Comparison of ENCODE assay signal across 13 mouse cellular contexts in the genomic region with DNA sequence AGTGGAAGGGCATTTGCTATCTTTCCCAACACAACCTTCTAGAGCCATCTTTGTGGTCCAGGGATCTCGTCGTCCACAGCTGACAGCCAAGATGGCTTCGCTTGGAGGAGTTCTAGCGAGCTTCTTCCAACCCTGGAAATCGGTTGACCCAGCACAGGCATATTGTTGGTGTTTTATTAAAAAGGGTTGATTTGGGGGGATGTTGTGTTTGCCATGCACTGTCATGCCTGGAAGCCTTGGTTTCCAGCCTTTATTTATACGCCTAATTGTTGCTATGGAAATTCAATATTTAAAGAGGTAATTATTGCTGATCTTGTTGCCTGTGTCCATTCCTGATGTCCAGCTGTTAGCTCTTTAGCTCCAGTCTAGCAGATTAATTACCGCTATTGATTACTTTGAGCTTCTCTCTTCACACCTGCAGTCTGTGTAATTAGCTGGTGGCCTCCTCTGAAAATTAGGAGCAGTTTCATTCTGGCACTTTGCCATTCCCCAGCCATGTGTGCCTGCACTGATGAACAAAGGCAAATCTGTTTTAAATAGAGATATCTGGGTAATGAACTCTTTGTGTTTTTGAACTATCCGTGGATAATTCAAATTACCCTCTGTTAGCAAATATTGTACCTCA.
DNase-seq lines count a peak whose midpoint lies in the region; ATAC-seq and TF ChIP-seq lines count a peak whose summit lies in the region.
"Had no signal": no experiment of that assay in that cellular context is flagged by ENCODE, and none has a peak within 500 bp of the region (broad histone marks: within the 10 kb centered on the region; RNA-seq: fewer than 3 reads in every experiment).

No protein-coding gene starts in this region.

- no peak overlapping the region for H3K4me3 ChIP-seq in midbrain, embryonic 14.5 days (replicated peaks; ENCODE audit: low read depth, low read length)
- H3K4me3 ChIP-seq in midbrain, embryonic 10.5 days: no peak overlapping the region
- no peak overlapping the region for H3K4me3 ChIP-seq in forebrain, embryonic 12.5 days (replicated peaks)
- no peak overlapping the region for H3K4me3 ChIP-seq in hindbrain, embryonic 14.5 days (replicated peaks; ENCODE audit: low read length)
- H3K4me3 ChIP-seq in midbrain, postnatal 0 days (ENCODE audit: low read depth, low read length): no peak overlapping the region
- H3K4me3 ChIP-seq: liver, embryonic 13.5 days had no signal

- 72% methylated on average over 8 of the region's 8 CpGs for WGBS in midbrain, embryonic 14.5 days
- 81% methylated on average over 8 of the region's 8 CpGs for WGBS in midbrain, embryonic 10.5 days
- 42% methylated on average over 8 of the region's 8 CpGs for whole genome bisulfite sequencing in forebrain, embryonic 12.5 days
- WGBS in hindbrain, embryonic 14.5 days: 60% methylated on average over 8 of the region's 8 CpGs
- 67% methylated on average over 8 of the region's 8 CpGs for WGBS in midbrain, postnatal 0 days

- ATAC-seq in midbrain, embryonic 14.5 days (ENCODE audit: low FRiP score, low TSS enrichment): no peak
- ATAC-seq in forebrain, embryonic 12.5 days (ENCODE audit: low FRiP score): peak; percentile 82
- peak; percentile 17; the same call in 1 of the 2 replicates for ATAC-seq in hindbrain, embryonic 14.5 days (ENCODE audit: low FRiP score)
- ATAC-seq in midbrain, postnatal 0 days (ENCODE audit: low FRiP score): no peak
- ATAC-seq: CD4-positive, CD25-positive, alpha-beta regulatory T cell, adult 4 months had no signal

- no peaks in the 10 kb centered on the region for H3K9me3 ChIP-seq in midbrain, embryonic 14.5 days (ENCODE audit: control insufficient read depth, low read length)
- H3K9me3 ChIP-seq in midbrain, embryonic 10.5 days (replicated peaks): no peaks in the 10 kb centered on the region
- H3K9me3 ChIP-seq in forebrain, embryonic 12.5 days: no peaks in the 10 kb centered on the region; the same call in 1 of the 2 replicates
- H3K9me3 ChIP-seq in hindbrain, embryonic 14.5 days (ENCODE audit: control insufficient read depth, low read length): no peaks in the 10 kb centered on the region
- H3K9me3 ChIP-seq in midbrain, postnatal 0 days (ENCODE audit: low read length): no peaks in the 10 kb centered on the region
- H3K9me3 ChIP-seq: liver, embryonic 13.5 days had no signal

- 0 out of 2 replicates have a peak, but pooled peaks cover 3% of the 10 kb centered on the region for H3K4me1 ChIP-seq in midbrain, embryonic 14.5 days (ENCODE audit: control insufficient read depth, insufficient read depth, low read length)
- H3K4me1 ChIP-seq in midbrain, embryonic 10.5 days: 0 out of 2 replicates have a peak, but pooled peaks cover 7% of the 10 kb centered on the region
- H3K4me1 ChIP-seq in forebrain, embryonic 12.5 days: peaks cover 6% of the 10 kb centered on the region; the same call in 1 of the 2 replicates
- H3K4me1 ChIP-seq in hindbrain, embryonic 14.5 days (replicated peaks; ENCODE audit: control insufficient read depth, insufficient read depth, low read length): 0 out of 2 replicates have a peak, but pooled peaks cover 4% of the 10 kb centered on the region
- H3K4me1 ChIP-seq in midbrain, postnatal 0 days (ENCODE audit: insufficient read depth, low read length): no peaks in the 10 kb centered on the region
- H3K4me1 ChIP-seq: liver, embryonic 13.5 days had no signal

- H3K36me3 ChIP-seq in midbrain, embryonic 14.5 days (ENCODE audit: control insufficient read depth, insufficient read depth, low read length): no peaks in the 10 kb centered on the region
- no peaks in the 10 kb centered on the region for H3K36me3 ChIP-seq in midbrain, embryonic 10.5 days
- no peaks in the 10 kb centered on the region for H3K36me3 ChIP-seq in forebrain, embryonic 12.5 days (replicated peaks)
- H3K36me3 ChIP-seq in hindbrain, embryonic 14.5 days (replicated peaks; ENCODE audit: control insufficient read depth, insufficient read depth): no peaks in the 10 kb centered on the region
- H3K36me3 ChIP-seq in midbrain, postnatal 0 days (ENCODE audit: insufficient read depth, low read length): no peaks in the 10 kb centered on the region
- H3K36me3 ChIP-seq: liver, embryonic 13.5 days had no signal

- TF ChIP-seq CTCF in midbrain, postnatal 0 days (IDR thresholded peaks at IDR 0.05): no peak

- intact Hi-C loops in left cerebral cortex, postnatal 36 days (cut with DNase I): no loop called here

- no peak overlapping the region for H3K27ac ChIP-seq in midbrain, embryonic 14.5 days (replicated peaks; ENCODE audit: low read depth, low read length)
- no peak overlapping the region for H3K27ac ChIP-seq in midbrain, embryonic 10.5 days (replicated peaks)
- 0 out of 2 replicates have a peak overlapping the region, but pooled peaks have one; percentile 36 for H3K27ac ChIP-seq in forebrain, embryonic 12.5 days
- peak overlapping the region; percentile 43; the same call in 1 of the 2 replicates for H3K27ac ChIP-seq in hindbrain, embryonic 14.5 days
- H3K27ac ChIP-seq in midbrain, postnatal 0 days (ENCODE audit: low read depth, low read length): no peak overlapping the region
- H3K27ac ChIP-seq: liver, embryonic 13.5 days had no signal

- no peak overlapping the region for H3K4me2 ChIP-seq in midbrain, embryonic 14.5 days (ENCODE audit: low read length)
- no peak overlapping the region for H3K4me2 ChIP-seq in forebrain, embryonic 12.5 days
- no peak overlapping the region for H3K4me2 ChIP-seq in hindbrain, embryonic 14.5 days (replicated peaks)
- no peak overlapping the region for H3K4me2 ChIP-seq in midbrain, postnatal 0 days (ENCODE audit: low read depth, low read length, poor library complexity, severe bottlenecking)
- H3K4me2 ChIP-seq: liver, embryonic 13.5 days had no signal

- DNase-seq in midbrain, embryonic 14.5 days: peak; percentile 68
- no peak for DNase-seq in midbrain, embryonic 10.5 days (ENCODE audit: low spot score)
- DNase-seq in hindbrain, embryonic 14.5 days (ENCODE audit: low spot score): peak; percentile 66
- DNase-seq in midbrain, postnatal 0 days (ENCODE audit: low spot score): peak; percentile 73
- DNase-seq in left cerebral cortex, postnatal 36 days (ENCODE audit: low spot score in 2 of 2): no peak
- no peak for DNase-seq in kidney, postnatal 36 days
- no peak for DNase-seq in adipocyte (ENCODE audit: low spot score)
- DNase-seq: adrenal gland, adult 2 months; kidney, postnatal 10 days; liver, embryonic 13.5 days; lung, postnatal 14 days had no signal

- no peaks in the 10 kb centered on the region for H3K27me3 ChIP-seq in midbrain, embryonic 14.5 days (ENCODE audit: control insufficient read depth, insufficient read depth, low read length)
- H3K27me3 ChIP-seq in midbrain, embryonic 10.5 days (ENCODE audit: low read depth, poor library complexity, severe bottlenecking): no peaks in the 10 kb centered on the region
- peaks cover 54% of the 10 kb centered on the region for H3K27me3 ChIP-seq in forebrain, embryonic 12.5 days
- H3K27me3 ChIP-seq in hindbrain, embryonic 14.5 days (ENCODE audit: control insufficient read depth, insufficient read depth, low read length): no peaks in the 10 kb centered on the region
- H3K27me3 ChIP-seq in midbrain, postnatal 0 days (ENCODE audit: insufficient read depth, low read length): no peaks in the 10 kb centered on the region
- H3K27me3 ChIP-seq: liver, embryonic 13.5 days had no signal

- H3K9ac ChIP-seq in midbrain, embryonic 14.5 days (replicated peaks; ENCODE audit: low read length): no peak overlapping the region
- no peak overlapping the region for H3K9ac ChIP-seq in forebrain, embryonic 12.5 days
- H3K9ac ChIP-seq in hindbrain, embryonic 14.5 days: no peak overlapping the region
- no peak overlapping the region for H3K9ac ChIP-seq in midbrain, postnatal 0 days (replicated peaks; ENCODE audit: low read length, poor library complexity, severe bottlenecking)
- H3K9ac ChIP-seq: liver, embryonic 13.5 days had no signal

Comparison
In these comparisons a context has a peak if more than half of its experiments do, and no peak if none do; other contexts are left out.
1. DNase-seq: peak in midbrain, embryonic 14.5 days (single experiment), hindbrain, embryonic 14.5 days (single experiment) and midbrain, postnatal 0 days (single experiment); none in midbrain, embryonic 10.5 days (single experiment), left cerebral cortex, postnatal 36 days (0 of 2), kidney, postnatal 36 days (0 of 2) and adipocyte (single experiment).
2. ATAC-seq: peak in forebrain, embryonic 12.5 days (single experiment) and hindbrain, embryonic 14.5 days (single experiment); none in midbrain, embryonic 14.5 days (single experiment) and midbrain, postnatal 0 days (single experiment).
3. H3K27ac ChIP-seq: peak in forebrain, embryonic 12.5 days (single experiment) and hindbrain, embryonic 14.5 days (single experiment); none in midbrain, embryonic 14.5 days (single experiment), midbrain, embryonic 10.5 days (single experiment) and midbrain, postnatal 0 days (single experiment).